Mouse (Mus musculus) adrenal gland, adult 2 months (tissue): ENCODE measurements around the gene Vipas39. TPM values are rescaled to one million over a fixed set of nuclear protein-coding genes. Genes with fewer than 3 reads are reported as not detected.
A peak's percentile ranks its signal among the peaks of the same experiment; 100 is the strongest.

Experiments
- DNase-seq: peaks from one replicate; pipeline ENCODE4 v3.0.0; 2021
- polyA plus RNA-seq: library from polyadenylated mRNA; depleted of rRNA; stranded (reverse); fragments of >200 nt; gene quantifications from 2 replicates; pipeline ENCODE4 v1.2.3, GENCODE M21; 2012
- total RNA-seq, 2 experiments: library from RNA; stranded (reverse); gene quantifications; 2 replicates each; pipeline ENCODE4 v1.2.3; 2021

The Vipas39 gene
- total and polyA plus RNA-seq, 3 experiments = 14.1 to 40.9 (median 38.0) TPM

DNA sequence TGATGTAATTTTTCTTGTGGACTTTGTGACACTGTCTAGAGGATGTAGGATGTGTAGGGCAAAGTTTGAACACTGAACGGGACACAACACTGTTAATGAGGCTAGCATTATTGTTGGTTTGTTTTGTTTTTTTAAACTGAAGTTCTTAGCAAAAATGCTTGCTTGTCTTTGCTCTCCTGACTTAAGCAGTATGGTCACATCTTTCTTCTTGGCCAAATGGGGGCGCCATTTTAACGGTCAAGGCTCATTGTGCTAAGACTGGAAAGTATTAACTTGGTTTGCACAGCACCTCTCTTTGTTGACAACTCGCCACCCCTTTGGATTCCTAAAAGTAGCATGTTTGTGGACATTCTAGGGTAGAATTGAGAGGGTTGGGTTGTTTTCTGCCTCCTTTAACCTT, 1.6 kb upstream of the Vipas39 start:
- DNase-seq = peak; percentile 32

DNA sequence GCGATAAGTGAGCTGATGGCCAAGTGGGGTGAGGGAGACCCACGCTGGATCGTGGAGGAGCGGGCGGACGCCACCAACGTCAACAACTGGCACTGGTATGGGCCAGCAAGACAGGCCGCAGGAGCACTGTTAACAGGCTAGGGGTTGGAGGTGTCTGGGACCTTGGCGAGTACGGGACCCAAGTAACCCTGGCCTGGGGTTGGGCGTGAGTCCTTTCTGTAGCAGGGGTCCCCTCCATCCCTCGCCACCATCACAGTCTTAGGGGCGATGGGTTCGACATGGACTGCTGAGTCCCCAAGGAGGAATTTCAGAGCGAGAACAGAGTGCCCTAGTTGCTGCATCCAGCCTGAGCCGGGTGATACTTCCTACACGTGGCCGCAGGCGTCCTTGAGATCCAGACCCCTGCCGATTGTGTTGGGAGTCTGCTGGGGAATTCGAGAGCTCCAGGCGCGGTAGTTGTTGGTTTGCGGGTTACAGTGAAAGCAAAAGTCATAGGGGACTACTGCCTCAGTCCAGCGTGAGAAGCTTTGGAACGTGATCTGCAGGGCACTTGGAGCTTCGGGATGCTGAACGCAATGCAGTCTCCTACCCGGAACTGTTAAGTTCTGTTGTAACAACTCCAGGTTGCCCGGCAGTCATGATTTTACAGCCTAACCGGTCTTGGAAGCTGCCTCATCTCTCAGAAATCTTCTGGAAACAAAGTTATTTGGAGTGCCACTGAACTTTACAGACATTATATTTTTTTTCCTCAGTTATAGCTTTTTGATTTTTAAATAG, 959 bp upstream of the Vipas39 start:
- no peak for DNase-seq

DNA sequence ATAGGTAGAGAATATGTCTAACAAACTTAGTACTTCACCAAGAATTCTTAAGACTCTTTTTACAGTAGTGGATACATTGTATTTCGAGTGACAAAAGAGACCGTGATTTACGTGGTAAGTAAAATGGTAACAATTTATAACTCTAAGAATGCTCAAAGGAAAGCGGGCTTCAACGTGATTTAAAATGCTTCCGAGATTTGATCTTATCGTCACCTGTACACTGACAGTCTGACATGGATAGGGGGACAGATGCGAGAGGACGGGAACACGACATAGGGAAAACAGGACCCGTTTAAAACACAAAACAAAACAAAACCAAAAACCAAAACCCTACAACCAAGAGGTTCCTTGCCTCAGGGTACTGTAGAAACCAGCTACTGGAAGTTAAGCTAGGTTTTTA, 612 bp downstream of the Vipas39 start:
- DNase-seq = no peak

DNA sequence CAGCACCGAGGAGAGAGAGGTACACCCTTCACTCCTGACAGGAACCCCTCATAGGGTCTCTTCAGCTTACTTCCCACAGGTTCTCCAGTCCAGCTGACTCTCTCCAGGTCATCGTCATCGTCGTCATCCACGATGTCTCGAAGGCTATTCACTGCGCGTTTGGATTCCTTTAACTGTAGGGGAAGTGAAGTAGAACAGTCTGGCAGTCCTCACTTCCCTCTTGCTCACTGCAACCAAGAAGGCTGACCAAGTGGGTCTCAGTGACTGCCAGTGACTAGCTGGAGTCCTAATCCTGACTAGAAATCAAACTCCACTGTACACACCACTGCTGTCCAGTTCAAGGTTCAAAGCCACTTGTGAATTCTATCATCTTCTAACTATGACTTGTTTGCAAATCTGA, 5.5 kb downstream of the Vipas39 start:
- DNase-seq = no peak

DNA sequence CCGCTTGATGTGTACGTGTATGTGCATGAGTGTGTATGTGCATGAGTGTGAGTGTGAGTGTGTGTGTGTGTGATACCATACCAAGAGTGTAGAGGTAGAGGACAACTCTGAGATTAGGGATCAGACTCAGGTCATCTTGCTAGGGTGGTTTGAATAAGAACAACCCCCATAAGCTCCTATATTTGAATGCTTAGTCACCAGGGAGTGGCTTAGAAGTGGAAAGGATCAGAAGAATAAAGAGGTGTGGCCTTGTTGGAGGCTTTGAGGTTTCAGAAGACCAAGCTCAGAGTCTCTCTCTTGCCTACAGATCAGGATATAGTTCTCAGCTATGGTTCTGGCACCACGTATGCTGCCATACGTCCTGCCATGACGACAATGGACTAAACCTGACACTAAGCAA, 9.4 kb downstream of the Vipas39 start:
- no peak for DNase-seq

DNA sequence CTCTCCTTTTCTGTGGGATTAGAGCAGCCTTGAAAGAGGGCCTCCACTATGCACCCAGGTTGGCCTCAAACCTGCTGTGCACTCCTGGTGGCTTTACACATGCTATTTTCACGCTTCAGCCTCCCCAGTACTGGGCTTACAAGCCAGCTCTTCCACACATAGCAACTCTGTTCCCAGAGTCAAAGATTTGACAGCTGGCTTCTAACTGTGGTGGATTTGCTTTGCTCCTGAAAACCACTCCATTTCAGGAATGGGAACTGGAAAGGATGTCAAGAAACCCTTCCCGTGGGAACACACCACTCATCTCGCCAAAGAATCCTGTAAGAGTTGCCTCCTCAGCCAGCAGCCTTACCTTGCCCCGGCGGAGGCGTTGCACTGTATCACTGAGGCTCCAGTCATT, 12.2 kb downstream of the Vipas39 start:
- DNase-seq = no peak

DNA sequence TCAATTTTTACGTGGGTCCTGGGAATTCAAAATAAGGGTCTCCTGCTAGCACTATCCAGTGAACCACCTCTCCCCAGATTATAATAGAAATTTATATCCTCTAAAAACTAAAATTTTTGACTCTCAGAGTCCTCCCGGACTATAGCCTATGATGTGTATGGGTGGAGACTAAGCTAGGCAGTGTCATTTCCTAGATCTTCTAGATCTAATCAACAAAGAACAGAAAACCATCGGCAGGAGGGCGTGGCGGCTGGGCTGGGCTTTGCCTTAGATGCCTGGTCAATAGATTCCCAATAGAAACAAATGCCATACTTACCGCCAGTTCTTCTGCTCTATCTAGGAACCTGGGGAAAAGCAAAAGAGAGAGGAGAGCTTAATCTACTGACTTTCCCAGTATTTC, 15.9 kb downstream of the Vipas39 start:
- DNase-seq = no peak

DNA sequence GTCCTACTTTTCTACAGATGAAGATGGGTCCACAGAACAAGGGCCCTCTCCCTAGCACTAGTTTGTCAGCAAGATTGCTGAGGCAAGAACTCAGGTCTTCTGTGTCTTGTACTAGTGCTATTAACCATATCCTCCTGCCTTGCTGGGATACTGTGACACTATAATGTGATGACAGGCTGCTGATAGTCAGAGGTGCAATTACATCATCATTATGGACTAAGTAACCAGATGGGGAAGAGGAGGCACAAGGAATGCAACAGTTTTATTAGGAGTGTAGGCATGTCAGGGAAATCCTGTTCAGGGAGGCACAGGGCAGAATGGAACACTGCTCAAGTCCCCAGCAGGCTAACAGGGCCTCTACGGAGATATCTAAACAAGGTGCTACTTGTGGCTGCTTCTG, 27.4 kb downstream of the Vipas39 start, which contains the start of gene Noxred1:
Gene Noxred1, minus strand, starts transcription at position 101 of the 400 bp plus-strand sequence.
- DNase-seq = no peak

DNA sequence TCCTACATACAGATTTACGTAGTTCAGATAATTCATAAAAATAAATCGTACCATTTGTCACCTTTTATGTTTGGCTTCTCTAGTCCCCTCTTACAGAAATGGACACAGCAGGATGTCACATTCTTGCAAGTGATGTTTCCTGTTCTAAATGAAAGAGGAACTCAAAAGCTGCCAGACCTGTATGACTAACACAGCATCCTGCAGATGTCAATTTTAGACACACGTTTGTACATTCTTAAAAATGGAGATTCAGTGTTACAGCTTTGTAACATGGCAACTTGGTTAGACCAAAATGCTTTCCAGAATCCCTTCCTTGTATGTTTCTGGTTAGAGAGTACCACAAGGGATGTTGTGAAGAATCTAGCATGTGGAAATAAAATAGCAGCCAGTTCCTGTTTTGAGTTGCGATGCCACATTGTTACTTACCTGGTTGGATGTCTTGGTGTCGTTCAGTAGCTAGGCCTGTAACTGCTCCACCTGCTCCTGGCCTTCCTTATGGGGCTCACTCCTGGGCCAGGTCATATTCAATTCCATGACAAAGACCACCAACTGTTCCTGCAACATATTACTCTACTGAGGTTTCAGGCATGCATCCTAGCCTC, 29.1 kb downstream of the Vipas39 start:
- DNase-seq = no peak

DNA sequence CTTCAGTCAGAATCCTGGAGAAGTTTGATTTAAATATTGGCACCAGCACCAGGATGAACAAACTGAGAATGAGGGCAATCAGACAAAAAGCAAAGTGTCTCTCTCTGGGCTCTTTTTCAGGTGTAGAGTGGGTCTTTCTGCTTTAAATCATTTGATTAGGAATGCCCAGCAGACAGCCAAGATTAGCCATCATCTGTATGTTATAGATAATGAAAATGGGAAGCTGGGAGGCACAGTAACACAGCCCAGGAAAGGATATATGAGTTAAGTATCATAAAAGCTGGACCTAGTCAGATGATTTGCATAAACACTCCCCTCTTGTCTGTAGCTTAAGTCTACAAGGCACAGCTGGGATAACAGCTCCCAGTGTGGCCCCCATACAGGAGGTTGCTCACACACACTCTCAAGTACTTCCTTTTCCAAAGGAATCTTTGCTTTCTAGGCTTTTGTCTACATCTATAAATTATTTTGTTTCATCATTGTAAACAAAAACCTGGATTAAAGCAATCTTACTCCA, 35.6 kb downstream of the Vipas39 start:
- no peak for DNase-seq

DNA sequence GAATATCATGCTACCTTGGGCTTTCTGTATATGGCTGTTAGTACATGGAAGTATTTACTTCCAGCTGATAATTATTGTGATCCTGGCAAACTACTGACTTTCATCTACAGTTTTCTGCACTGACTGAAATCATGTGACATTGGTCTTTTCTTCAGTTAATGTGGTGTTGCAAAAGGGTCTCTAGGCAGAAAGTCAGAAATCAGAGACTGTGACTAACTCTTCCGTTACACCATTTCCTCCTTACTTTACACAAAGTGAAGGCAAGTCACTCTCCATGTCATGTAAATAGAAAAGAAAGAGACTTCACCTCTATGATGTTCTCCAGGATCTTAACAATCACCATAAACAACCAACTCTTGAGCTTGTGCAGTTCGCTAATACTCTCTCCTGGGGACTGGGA, 36.4 kb downstream of the Vipas39 start:
- no peak for DNase-seq

DNA sequence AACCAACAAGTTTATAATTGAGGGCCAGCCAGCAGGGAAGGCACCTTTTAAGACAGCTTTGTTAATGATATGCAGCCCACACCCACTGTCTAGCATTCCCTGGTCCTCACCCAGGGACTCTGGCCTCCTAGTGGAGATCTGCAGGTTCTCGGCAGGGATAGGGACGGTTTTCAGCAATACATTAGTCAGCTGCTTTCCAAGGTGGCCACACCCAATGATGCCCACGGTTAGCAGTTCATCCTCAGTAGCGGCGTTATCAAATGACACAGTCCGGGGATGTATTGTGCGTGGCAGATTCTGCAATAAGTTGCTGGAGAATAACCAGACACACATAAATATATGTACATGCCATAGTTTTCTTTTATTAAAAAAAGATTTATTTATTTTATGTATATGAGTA, 39.3 kb downstream of the Vipas39 start:
- no peak for DNase-seq

DNA sequence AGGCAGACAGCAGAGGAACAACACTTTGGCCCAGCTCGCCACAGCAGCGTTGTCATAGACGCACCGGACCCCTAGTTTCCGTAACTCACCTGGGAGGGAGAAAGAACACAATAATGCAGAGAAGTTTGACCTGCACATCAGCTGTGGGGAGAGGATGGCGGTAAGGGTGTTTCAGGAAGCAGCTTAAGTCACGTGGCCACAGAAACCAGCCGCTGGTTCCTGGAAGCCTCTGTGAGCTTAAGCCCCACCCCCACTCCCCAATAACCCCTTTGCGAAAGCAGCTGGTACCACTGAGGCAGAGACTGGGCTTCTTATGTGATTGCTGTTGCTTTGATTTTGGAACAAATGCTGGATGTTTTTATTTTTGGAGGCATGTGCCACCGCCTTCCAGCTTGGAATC, 41.1 kb downstream of the Vipas39 start:
- DNase-seq = no peak

DNA sequence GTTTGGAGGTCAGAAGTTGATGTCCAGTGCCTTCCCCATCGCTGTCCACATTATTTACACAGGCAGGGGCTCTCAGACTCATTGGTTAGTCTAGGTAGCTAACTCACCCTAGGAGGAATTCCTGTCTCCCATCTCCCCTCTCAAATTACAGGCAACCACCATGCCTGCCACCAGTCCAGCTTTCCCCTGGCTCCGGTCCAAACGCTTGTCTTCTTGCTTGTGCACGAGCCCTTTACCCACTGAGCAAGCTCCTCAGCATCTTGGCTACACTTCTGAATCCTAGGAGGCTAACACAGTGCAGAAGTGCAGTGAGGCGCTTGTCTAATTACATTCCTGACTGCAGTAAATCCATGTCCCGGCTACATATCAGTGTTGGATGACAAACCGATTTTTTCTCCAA, 46.7 kb downstream of the Vipas39 start:
- no peak for DNase-seq

DNA sequence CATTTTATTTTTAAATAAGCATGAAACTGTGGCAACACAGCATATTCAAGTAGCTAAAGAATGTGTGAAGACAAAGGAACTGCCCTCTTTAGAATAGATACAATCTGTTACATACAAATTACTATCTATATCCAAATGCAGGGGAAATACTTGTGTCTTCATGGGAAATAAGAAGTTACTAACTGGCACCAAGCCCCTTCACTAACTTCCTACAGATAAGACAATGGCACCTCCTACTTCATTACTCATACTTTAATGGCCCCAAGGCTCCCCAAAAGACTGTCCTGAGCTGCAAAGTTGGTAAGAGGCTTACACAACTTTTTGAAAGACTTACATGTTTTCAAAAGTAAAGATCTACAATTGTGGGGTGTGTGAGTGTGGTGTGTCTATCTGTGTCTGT, 48.5 kb downstream of the Vipas39 start:
- no peak for DNase-seq

DNA sequence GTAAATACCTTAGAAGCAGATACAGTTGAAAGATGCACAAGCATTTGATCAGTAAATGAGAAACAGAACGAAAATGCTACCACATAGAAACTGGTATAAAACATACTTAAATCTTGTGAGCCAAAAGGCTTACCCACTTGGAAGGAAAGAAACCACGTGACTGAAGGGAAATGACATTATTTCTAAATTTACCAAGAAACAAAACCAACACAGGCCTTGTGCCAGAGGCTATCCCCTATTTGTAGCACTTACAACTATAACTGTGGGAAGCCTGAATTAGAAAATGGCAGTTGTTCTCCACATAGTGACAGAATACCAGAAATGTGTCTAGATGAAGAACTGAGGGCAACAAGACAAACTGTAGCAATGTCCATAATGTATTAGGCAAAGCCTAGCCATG, 50.0 kb downstream of the Vipas39 start:
- DNase-seq = no peak

DNA sequence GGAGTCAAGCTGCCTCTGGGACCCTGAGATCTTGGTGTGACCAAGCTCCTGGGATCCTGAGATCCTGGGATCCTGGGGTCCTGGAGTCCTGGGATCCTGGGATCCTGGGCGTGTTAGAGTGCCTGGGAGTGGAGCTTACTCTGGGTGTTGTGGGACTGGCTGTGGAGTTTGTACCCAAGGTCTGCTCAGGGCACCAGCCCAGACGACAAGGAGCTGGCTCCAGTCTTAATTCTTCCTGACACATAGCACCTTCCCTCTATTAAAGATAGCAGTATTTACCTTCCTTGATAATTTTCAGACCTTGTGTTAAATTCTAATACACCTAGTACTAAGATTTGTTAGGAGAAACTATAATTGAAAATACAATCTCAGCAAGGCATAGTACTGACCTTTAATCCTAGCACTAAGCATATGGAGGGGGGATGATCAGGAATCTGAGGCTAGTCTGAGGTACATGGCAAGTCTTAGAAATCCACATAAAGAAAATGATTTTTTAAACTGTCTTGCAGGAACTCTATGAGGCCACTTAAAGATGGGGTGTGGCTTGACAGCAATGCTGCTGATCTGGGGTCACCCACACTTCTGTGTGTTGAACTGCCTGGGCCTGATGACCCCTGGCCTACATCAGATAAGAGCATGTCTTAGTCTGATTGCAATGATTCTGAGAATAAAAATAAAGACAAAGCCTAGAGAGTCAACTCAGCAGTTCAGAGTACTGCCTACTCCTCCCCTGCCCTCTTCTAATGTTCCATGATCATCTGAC, 53.0 kb downstream of the Vipas39 start:
- no peak for DNase-seq

DNA sequence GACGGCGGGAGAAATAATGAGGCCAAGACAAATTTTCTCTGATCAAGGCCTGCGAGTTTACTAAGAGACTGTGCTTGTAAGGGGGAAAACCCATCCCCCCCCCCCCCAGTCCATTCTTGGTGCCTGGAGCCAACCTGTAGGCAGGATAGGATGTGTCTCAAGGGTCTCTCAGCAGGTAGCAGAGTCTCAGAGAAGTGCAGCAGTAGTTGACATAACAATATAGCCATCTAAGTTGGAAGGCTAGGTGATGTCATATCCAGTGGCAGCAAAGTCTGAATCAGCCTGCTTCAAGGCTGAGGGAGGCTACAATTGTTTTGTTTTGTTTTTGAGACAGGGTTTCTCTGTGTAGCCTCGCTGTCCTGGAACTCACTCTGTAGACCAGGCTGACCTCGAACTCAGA, 60.3 kb downstream of the Vipas39 start:
- DNase-seq = peak; percentile 30

DNA sequence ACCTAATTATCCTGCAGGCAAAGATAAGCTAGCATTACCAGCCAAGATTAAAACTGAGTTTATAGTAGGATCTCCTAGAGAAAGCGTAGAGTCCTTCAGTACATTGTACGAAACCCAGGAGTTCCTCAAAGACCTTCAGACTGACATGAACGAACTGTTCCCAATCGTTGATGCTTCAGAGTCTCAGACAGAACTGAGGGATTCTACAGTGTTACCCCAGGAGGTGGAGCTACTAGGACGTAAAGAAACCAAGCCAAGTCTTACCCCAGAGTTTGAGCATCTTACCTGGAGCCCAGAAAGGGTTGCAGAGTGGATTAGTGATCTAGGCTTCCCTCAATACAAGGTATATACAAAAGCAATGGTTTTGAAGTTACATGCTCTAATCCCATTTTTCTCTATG, 64.4 kb downstream of the Vipas39 start:
- DNase-seq = no peak

DNA sequence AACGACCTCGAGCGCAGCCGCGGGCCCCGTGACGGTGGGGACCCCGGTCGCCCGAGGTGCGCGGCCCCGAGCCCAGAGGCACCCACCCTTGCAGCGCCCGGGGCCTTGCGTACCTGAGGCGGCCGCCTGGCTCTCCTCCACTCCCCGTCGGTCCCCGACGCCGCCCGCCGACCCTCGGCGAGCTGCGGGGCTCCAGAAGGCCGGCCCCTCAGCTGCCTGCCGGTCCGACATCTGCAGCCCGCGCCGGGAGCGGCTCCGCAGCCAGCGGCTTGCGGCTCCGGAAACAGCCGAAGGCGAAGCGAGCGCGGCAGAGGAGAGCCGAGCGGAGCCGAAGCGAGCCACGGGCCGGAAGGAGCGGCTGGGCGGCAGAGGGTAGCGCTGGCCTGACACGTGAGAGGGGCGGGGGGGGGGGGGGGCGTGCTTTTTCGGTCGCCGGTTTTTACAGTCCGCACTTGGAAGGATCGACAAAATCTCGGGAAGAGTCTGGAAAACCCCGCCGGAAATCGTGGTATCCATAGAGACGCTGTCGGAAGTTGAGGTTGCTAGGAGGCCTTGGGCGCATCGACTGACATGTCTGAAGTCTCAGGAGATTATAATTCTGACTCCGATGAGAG, 66.0 kb downstream of the Vipas39 start, which contains the start of gene Tmed8:
Gene Tmed8, minus strand, starts transcription at position 482 of the 614 bp plus-strand sequence.
- DNase-seq = peak; percentile 89

DNA sequence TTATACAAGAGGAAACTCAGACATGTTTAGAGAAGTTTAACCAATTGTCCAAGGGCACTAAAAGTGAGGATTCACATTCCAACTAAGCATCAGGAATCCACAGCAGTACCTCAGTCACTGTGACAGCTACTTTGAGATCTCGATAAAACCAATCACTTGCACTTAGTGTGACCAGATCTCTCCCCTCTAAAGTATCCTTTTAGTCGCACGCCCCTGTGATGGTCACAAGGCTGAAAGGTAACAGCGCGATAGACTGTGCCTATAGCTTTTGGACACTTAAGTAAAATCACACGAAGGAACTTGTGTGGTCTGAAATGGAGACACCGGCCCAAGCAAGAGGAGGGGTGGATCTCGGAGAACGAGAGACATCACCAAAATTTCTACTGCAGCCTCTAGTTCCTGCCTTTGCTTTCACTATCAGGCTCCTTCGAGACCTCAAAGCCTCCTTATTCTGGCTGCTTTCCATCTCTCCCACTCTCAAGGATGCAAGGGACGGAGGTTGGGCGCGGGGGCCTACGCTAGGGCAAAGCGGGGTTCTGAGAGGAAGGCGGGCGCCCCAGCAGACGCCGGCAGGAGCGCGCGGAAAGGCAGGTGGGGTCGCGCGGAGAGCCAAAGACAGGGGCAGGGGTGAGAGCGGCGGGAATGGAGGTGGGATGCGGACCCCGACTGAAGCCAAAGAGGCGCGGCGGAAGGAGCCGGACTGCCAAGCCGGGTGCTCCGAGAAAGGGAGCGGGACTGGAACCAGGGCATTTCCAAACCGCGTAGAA, 66.7 kb downstream of the Vipas39 start, which contains the start of gene Samd15:
Gene Samd15, plus strand, starts transcription at position 518 of the 767 bp plus-strand sequence.
- peak; percentile 71 for DNase-seq
